Mouse (Mus musculus) midbrain, embryonic 14.5 days (tissue): ENCODE results near the gene Nova2. TPM values are rescaled to one million over a fixed set of nuclear protein-coding genes. Genes with fewer than 3 reads are reported as not detected.

Experiments used
- ATAC-seq: fragments of 200-750 bp; cut with Nextera tagmentation; 2 replicates; pipeline ENCODE4 v1.8.0; 2017; ENCODE audit warnings: moderate number of reproducible peaks, moderate library complexity; ENCODE audit not compliant: low FRiP score, low TSS enrichment
- DNase-seq: peaks from one replicate; pipeline ENCODE4 v3.0.0-alpha.2; 2015
- H3K27ac ChIP-seq: fragments of 300-500 bp; sonication (generic); replicated peaks from 2 replicates; pipeline ENCODE4 v1.5.1; 2014; ENCODE audit warnings: mild to moderate bottlenecking, low read depth, low read length, moderate library complexity
- H3K27me3 ChIP-seq: fragments of 300-500 bp; sonication (generic); 2 replicates; pipeline ENCODE4 v1.6.1; 2014; ENCODE audit warnings: low read length, control low read depth, mixed read lengths; ENCODE audit not compliant: control insufficient read depth, insufficient read depth
- H3K36me3 ChIP-seq: fragments of 300-500 bp; sonication (generic); 2 replicates; pipeline ENCODE4 v1.6.1; 2014; ENCODE audit warnings: low read length, control low read depth; ENCODE audit not compliant: control insufficient read depth, insufficient read depth
- H3K4me1 ChIP-seq: fragments of 300-500 bp; sonication (generic); 2 replicates; pipeline ENCODE4 v1.6.1; 2014; ENCODE audit warnings: mild to moderate bottlenecking, antibody characterized with exemption, low read length, control low read depth; ENCODE audit not compliant: control insufficient read depth, insufficient read depth
- H3K4me2 ChIP-seq: fragments of 300-500 bp; sonication (generic); 2 replicates; pipeline ENCODE4 v1.6.1; 2014; ENCODE audit warnings: mild to moderate bottlenecking, low read length, moderate library complexity
- H3K4me3 ChIP-seq: fragments of 300-500 bp; sonication (generic); replicated peaks from 2 replicates; pipeline ENCODE4 v1.5.1; 2014; ENCODE audit warnings: low read depth, low read length
- H3K9ac ChIP-seq: fragments of 300-500 bp; sonication (generic); replicated peaks from 2 replicates; pipeline ENCODE4 v1.6.1; 2014; ENCODE audit warnings: mild to moderate bottlenecking, low read length, moderate library complexity
- H3K9me3 ChIP-seq: fragments of 300-500 bp; sonication (generic); 2 replicates; pipeline ENCODE4 v1.6.1; 2016; ENCODE audit warnings: low read length, control low read depth, mixed read lengths; ENCODE audit not compliant: control insufficient read depth
- WGBS: fragments of 180-500 bp; shearing (Covaris S2); extraction: QIAGEN DNeasy Blood & Tissue Kit; methylation state at CpG from one replicate; pipeline ENCODE4 v1.1.7; 2014; 5-methylcytosine and 5-hydroxymethylcytosine counted together
- polyA plus RNA-seq: library from polyadenylated mRNA; unstranded; fragments of >200 nt; fragmentation: Nextera tagmentation; extraction: Ambion mirVana; gene quantifications from 2 replicates; pipeline ENCODE4 v1.2.1, GENCODE M21; 2014

Gene Nova2
- polyA plus RNA-seq, 1 experiment from 2014 or later, result 20.7 TPM

DNA sequence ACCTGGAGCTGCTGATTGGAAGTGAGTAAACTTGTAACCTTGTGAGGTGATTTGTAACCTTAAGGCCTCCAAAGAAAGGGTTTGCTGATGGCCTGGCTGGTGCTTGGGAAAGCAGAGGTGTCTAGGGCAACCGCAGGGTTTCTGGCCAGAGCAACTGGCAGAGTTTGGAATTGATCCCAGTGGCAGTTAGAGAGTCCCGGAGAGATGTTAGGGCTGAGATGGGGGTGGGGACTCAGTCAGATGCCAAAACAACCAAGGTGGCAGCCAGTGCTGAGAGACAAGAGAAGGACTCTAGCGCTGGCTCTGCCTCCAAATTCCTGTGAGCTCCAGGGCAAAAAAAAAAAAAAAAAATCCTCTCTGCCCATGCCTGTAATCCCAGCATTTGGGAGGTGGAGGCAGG is 7.8 kb upstream of the Nova2 start:
- H3K4me2 ChIP-seq, result no peak overlapping the region
- no peak for DNase-seq
- H3K4me3 ChIP-seq, result no peak overlapping the region
- no peak overlapping the region for H3K27ac ChIP-seq
- no peaks in the 10 kb centered on the region for H3K36me3 ChIP-seq
- 58% methylated on average over 3 of the region's 3 CpGs for WGBS
- ATAC-seq, result no peak
- H3K4me1 ChIP-seq, result peaks cover 19% of the 10 kb centered on the region
- no peaks in the 10 kb centered on the region for H3K27me3 ChIP-seq
- H3K9me3 ChIP-seq, result no peaks in the 10 kb centered on the region
- no peak overlapping the region for H3K9ac ChIP-seq

DNA sequence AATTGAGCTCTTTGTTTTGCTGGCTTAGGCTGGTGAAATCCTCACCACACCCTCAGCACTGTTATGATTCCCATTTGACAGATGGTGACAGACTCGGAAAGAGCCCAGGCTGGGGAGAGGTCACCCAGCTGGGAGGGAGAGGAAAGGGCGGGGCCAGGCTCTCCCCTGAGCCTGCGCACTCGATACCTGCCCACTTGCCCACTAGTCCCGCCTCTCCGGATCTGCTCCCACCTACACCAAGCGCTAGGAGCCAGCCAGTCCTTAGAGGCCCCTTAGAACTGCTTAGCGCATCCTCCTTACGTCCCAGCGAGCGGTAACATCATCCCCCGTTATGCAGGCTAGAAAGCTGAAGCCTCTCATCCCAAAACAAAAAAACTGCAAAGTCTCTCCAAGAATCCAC is 4.6 kb upstream of the Nova2 start:
- no peak overlapping the region for H3K4me3 ChIP-seq
- DNase-seq (peak; percentile 72), ATAC-seq (no peak)

DNA sequence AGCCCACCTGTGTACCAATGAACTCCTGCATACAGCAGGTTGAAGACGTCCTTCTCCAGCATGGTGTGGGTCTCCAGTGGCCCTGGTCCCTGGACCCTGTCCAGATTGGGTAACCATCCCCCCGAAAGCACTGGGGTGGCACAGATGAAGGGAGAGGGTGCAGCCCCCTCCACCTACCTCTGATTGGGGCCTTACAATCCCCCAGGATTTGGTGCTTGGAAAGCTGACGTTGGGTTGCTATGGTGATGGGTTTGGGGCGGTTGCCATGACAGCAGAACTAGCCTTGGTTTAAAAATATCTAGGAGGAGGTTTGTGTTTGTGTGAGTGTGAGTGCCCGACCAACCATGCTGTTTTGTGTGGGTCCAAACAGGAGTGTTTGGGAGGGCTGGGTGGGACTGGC is 2.9 kb upstream of the Nova2 start:
- H3K4me1 ChIP-seq, result peaks cover 47% of the 10 kb centered on the region
- H3K4me3 ChIP-seq, result peak overlapping the region; percentile 11
- H3K9me3 ChIP-seq, result no peaks in the 10 kb centered on the region
- ATAC-seq, result 0 out of 2 replicates have a peak, but pooled peaks have one; percentile 10
- peak; percentile 92 for DNase-seq
- peak overlapping the region; percentile 52 for H3K4me2 ChIP-seq
- WGBS, result 8% methylated on average over 5 of the region's 5 CpGs
- H3K27ac ChIP-seq, result peak overlapping the region; percentile 98
- H3K9ac ChIP-seq, result no peak overlapping the region; the same call in 1 of the 2 replicates
- H3K27me3 ChIP-seq, result no peaks in the 10 kb centered on the region
- no peaks in the 10 kb centered on the region for H3K36me3 ChIP-seq

More for the DNA sequence above, 4.6 kb upstream of the Nova2 start:
- Histone ChIP-seq H3K36me3 (no peaks in the 10 kb centered on the region), H3K4me2 (peak overlapping the region; percentile 41), H3K9me3 (no peaks in the 10 kb centered on the region), H3K9ac (peak overlapping the region; percentile 18; the same call in 1 of the 2 replicates), H3K27me3 (no peaks in the 10 kb centered on the region), H3K4me1 (peaks cover 40% of the 10 kb centered on the region), H3K27ac (peak overlapping the region; percentile 82)
- 3% methylated on average over 12 of the region's 12 CpGs for WGBS

DNA sequence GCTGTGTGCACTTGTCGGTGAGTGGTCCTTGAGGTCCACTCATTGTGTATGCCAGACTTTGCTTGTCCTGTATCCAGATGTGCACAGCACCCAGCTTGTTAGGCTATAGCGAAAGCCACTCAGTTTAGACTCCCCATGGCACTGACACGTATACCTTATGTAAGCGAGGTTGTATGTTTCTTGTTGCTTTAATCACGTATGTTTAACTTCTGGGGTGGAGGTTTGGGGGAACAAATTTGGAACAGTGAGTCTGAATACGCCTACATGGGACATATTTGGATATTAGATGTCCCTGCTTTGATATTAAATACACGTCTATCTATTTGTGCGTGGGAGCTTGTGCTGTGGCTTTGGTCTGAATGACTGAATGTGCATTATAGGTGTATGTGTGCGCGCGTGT is 2.4 kb upstream of the Nova2 start:
- no peak for DNase-seq
- peak overlapping the region; percentile 11 for H3K4me3 ChIP-seq
- peak overlapping the region; percentile 52 for H3K4me2 ChIP-seq
- peak overlapping the region; percentile 98 for H3K27ac ChIP-seq
- no peaks in the 10 kb centered on the region for H3K27me3 ChIP-seq
- H3K36me3 ChIP-seq, result no peaks in the 10 kb centered on the region
- H3K4me1 ChIP-seq, result peaks cover 52% of the 10 kb centered on the region
- H3K9me3 ChIP-seq, result no peaks in the 10 kb centered on the region
- 45% methylated on average over 11 of the region's 11 CpGs for WGBS
- ATAC-seq, result no peak
- no peak overlapping the region; the same call in 1 of the 2 replicates for H3K9ac ChIP-seq

DNA sequence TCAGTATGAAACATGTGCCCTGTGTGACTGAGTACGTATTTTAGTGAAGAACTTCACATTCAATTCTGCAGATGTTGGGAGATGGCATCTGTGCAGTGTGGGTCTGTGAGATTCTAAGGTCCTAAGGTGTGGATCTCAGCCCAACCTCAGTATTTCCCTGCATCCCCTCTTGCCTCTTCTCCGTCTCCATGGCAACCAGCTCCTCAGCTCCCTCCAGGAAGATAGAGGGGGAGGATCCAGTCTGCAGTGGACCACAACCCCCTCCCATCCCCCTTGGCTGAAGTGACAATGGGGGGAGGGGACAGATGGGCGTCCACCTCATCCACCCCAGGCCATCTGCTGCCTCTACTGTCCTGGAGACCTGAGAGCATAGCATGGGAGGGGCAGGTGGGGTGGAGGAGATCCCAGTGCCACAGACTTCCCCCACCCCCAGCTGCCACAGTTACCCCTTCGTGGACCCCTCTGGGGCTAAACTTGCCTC is 1.9 kb upstream of the Nova2 start:
- Histone ChIP-seq H3K9me3 (no peaks in the 10 kb centered on the region), H3K9ac (no peak overlapping the region; the same call in 1 of the 2 replicates), H3K4me3 (peak overlapping the region; percentile 11; the same call in 1 of the 2 replicates), H3K36me3 (no peaks in the 10 kb centered on the region), H3K27ac (peak overlapping the region; percentile 98), H3K4me1 (peaks cover 57% of the 10 kb centered on the region), H3K4me2 (peak overlapping the region; percentile 52), H3K27me3 (no peaks in the 10 kb centered on the region)
- 7% methylated on average over 4 of the region's 4 CpGs for WGBS
- DNase-seq, result peak; percentile 88
- ATAC-seq, result peak; percentile 21; the same call in 1 of the 2 replicates

DNA sequence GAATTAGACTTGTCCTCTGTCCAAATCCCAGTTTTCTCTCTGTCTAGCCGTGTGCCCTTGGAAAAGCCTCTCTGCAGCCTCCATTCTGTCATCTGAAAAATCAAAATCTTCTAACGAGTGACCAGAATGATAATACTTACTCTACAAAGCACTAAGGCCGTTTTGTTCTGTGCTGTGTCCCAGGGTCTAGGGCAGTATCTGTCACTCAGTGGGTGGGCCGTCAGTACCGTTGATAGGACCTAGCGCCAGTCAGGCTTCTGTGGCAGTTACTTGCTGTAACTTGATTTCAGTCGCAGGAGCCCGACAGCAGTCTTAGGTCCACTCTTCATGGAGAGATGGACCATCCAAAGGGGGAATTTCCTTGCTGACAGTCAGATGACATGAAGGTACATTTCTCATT is 1.4 kb upstream of the Nova2 start:
- H3K9me3 ChIP-seq, result no peaks in the 10 kb centered on the region
- peak overlapping the region; percentile 98 for H3K27ac ChIP-seq
- DNase-seq (peak; percentile 62), ATAC-seq (no peak)
- 2% methylated on average over 8 of the region's 8 CpGs for WGBS
- peaks cover 61% of the 10 kb centered on the region for H3K4me1 ChIP-seq
- 0 out of 2 replicates have a peak overlapping the region, but pooled peaks have one; percentile 11 for H3K4me3 ChIP-seq
- H3K9ac ChIP-seq, result no peak overlapping the region; the same call in 1 of the 2 replicates
- H3K4me2 ChIP-seq, result peak overlapping the region; percentile 52
- H3K27me3 ChIP-seq, result no peaks in the 10 kb centered on the region
- no peaks in the 10 kb centered on the region for H3K36me3 ChIP-seq

DNA sequence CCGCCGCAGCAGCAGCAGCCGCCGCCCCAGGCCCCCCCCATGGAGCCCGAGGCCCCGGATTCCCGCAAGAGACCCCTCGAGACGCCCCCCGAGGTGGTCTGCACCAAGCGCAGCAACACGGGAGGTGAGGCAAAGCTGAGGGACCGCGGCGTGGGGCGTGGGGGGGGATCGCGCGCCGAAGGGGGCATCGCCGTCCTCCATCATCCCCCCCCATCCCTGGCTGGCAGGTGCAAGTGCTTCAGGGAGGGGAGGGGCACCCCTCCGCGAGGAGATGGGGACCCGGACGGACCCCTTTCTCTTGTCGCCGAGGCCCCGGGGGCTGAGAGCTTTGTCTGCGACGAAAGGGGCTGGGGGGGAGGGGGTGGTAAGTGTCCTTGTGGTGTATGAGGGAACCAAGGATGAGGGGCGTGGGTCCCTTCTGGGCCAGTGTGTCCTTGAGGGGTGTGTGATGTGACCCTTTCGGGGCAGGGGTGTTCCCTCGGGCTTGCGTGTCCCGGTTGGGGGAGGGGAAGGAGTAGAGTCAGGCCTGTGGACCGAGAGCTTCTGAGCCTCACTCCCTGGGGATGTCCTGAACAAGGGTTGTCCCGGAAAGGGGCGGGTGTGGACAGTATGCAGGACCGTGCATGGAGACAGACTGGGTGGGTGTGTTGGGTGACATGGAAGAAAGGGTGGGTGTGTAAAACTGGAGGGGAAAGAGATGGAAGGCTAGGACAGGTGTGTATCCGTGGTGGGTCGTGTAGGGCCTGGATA is 528 bp downstream of the Nova2 start:
- no peaks in the 10 kb centered on the region for H3K9me3 ChIP-seq
- H3K27ac ChIP-seq, result peak overlapping the region; percentile 98
- H3K4me3 ChIP-seq, result peak overlapping the region; percentile 98
- H3K27me3 ChIP-seq, result no peaks in the 10 kb centered on the region
- DNase-seq, result peak; percentile 79
- 2% methylated on average over 31 of the region's 42 CpGs for WGBS
- ATAC-seq, result peak; percentile 7
- peak overlapping the region; percentile 100 for H3K9ac ChIP-seq
- H3K4me1 ChIP-seq, result peaks cover 73% of the 10 kb centered on the region
- H3K4me2 ChIP-seq, result peak overlapping the region; percentile 87
- 0 out of 2 replicates have a peak, but pooled peaks cover 2% of the 10 kb centered on the region for H3K36me3 ChIP-seq

DNA sequence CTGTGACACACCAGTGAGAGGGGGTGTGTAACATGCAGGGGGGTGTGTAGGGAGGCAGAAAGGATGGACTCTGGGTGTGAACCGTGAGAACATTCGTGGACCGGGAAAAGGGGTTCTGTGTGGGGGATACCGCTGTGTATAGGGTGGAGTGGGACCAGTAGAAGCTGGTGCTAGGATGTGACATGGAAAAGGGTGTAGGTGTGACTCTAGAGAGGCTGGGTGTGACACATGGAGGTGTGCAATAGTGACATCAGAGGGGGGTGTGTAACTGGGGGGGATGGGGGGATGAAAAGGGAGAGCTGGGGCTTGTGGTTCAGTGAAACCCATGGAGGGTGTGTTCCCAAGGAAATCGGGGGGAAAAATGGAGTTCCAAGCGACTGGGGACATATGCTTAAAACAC is 1.2 kb downstream of the Nova2 start:
- DNase-seq (no peak), ATAC-seq (no peak)
- Histone ChIP-seq H3K27me3 (no peaks in the 10 kb centered on the region), H3K9me3 (no peaks in the 10 kb centered on the region), H3K36me3 (0 out of 2 replicates have a peak, but pooled peaks cover 2% of the 10 kb centered on the region), H3K4me2 (peak overlapping the region; percentile 87), H3K4me3 (peak overlapping the region; percentile 98), H3K27ac (peak overlapping the region; percentile 98), H3K4me1 (peaks cover 73% of the 10 kb centered on the region), H3K9ac (peak overlapping the region; percentile 100)
- WGBS, result 44% methylated on average over 6 of the region's 6 CpGs
